Mouse (Mus musculus): ENCODE results near the gene Dnajc11.

DNA sequence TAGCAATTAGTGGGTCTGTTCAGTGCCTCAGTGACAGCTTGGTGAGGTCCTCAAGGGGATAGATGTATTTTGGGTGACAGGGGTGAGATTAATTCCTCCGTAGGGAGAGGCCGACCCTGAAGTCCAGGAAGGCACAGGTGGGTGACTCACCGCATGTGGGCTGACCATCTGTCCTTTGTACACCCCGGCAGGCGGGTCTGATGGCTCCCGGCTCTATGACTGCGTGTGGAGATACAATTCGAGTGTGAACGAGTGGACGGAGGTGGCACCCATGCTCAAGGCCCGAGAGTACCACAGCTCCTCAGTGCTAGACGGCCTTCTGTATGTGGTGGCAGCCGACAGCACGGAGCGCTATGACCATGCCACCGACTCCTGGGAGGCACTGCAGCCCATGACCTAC, 78.6 kb downstream of the Dnajc11 start:
- TF ChIP-seq CTCF (IDR thresholded peaks at IDR 0.05; ENCODE audit: control insufficient read depth, insufficient read depth, insufficient read length) (no peak), MYOD1 (IDR thresholded peaks at IDR 0.05; ENCODE audit: control insufficient read depth, insufficient read length, low read depth) (no peak), MAX (IDR thresholded peaks at IDR 0.05) (no peak), USF1 (IDR thresholded peaks at IDR 0.05; ENCODE audit: low read depth) (no peak)

All from C2C12 (cell line).